Comparison of ENCODE assay signal across 9 mouse cellular contexts in genomic region chr16:42717828-42718412, GRCm38 (mm10).
A peak's percentile ranks its signal among the peaks of the same experiment; 100 is the strongest.
DNase-seq lines count a peak whose midpoint lies in the region; ATAC-seq lines count a peak whose summit lies in the region.
"Had no signal": no experiment of that assay in that cellular context is flagged by ENCODE, and none has a peak within 500 bp of the region (broad histone marks: within the 10 kb centered on the region; RNA-seq: fewer than 3 reads in every experiment).

No protein-coding gene starts in this region.

- no peak overlapping the region for H3K4me3 ChIP-seq in forebrain, embryonic 10.5 days
- H3K4me3 ChIP-seq in neural tube, embryonic 13.5 days, result no peak overlapping the region
- H3K4me3 ChIP-seq: limb, embryonic 15.5 days had no signal

- H3K36me3 ChIP-seq in forebrain, embryonic 10.5 days (replicated peaks), result no peaks in the 10 kb centered on the region
- H3K36me3 ChIP-seq in neural tube, embryonic 13.5 days, result no peaks in the 10 kb centered on the region
- H3K36me3 ChIP-seq: limb, embryonic 15.5 days had no signal

- peak; percentile 68 for DNase-seq in NIH3T3 (ENCODE audit: low read depth)
- DNase-seq in forebrain, embryonic 10.5 days (ENCODE audit: extremely low spot score, low spot score), result no peak
- DNase-seq in layer of hippocampus, adult 8-10 months (ENCODE audit: low spot score in 2 of 2), result peak; percentile 32 to 69
- DNase-seq in spleen, postnatal 10 days (ENCODE audit: low spot score in 2 of 2), result no peak
- no peak for DNase-seq in gastrocnemius, postnatal 4 days (ENCODE audit: low spot score in 2 of 2)
- DNase-seq in cerebellum, postnatal 25 days, result no peak
- no peak for DNase-seq in kidney, postnatal 14 days

- H3K27ac ChIP-seq in forebrain, embryonic 10.5 days, result peak overlapping the region; percentile 44; the same call in 1 of the 2 replicates
- H3K27ac ChIP-seq in neural tube, embryonic 13.5 days (replicated peaks), result peak overlapping the region; percentile 89
- H3K27ac ChIP-seq: limb, embryonic 15.5 days had no signal

- ATAC-seq in neural tube, embryonic 13.5 days (ENCODE audit: low read depth), result peak; percentile 91

- peaks cover 33% of the 10 kb centered on the region for H3K4me1 ChIP-seq in forebrain, embryonic 10.5 days
- H3K4me1 ChIP-seq in neural tube, embryonic 13.5 days (replicated peaks), result peaks cover 28% of the 10 kb centered on the region
- H3K4me1 ChIP-seq: limb, embryonic 15.5 days had no signal

- no peaks in the 10 kb centered on the region for H3K9me3 ChIP-seq in forebrain, embryonic 10.5 days
- H3K9me3 ChIP-seq in neural tube, embryonic 13.5 days, result no peaks in the 10 kb centered on the region
- H3K9me3 ChIP-seq: limb, embryonic 15.5 days had no signal

- no peaks in the 10 kb centered on the region for H3K27me3 ChIP-seq in forebrain, embryonic 10.5 days (ENCODE audit: poor library complexity, severe bottlenecking)
- H3K27me3 ChIP-seq in neural tube, embryonic 13.5 days, result no peaks in the 10 kb centered on the region
- H3K27me3 ChIP-seq: limb, embryonic 15.5 days had no signal

- H3K9ac ChIP-seq in neural tube, embryonic 13.5 days, result no peak overlapping the region; the same call in 1 of the 2 replicates
- H3K9ac ChIP-seq: limb, embryonic 15.5 days had no signal

- WGBS in forebrain, embryonic 10.5 days, result 65% methylated on average over 7 of the region's 7 CpGs
- WGBS in neural tube, embryonic 13.5 days, result 33% methylated on average over 7 of the region's 7 CpGs

- peak overlapping the region; percentile 27 for H3K4me2 ChIP-seq in neural tube, embryonic 13.5 days
- H3K4me2 ChIP-seq: limb, embryonic 15.5 days had no signal

Comparison
In these comparisons a context has a peak if more than half of its experiments do, and no peak if none do; other contexts are left out.
1. DNase-seq: peak in NIH3T3 (single experiment) and layer of hippocampus, adult 8-10 months (2 of 2); none in forebrain, embryonic 10.5 days (single experiment), spleen, postnatal 10 days (0 of 2), gastrocnemius, postnatal 4 days (0 of 2), cerebellum, postnatal 25 days (0 of 2) and kidney, postnatal 14 days (single experiment).